Mouse (Mus musculus) limb, embryonic 10.5 days (tissue): ENCODE measurements around the gene Slc24a4. TPM values are rescaled to one million over a fixed set of nuclear protein-coding genes. Genes with fewer than 3 reads are reported as not detected.
A peak's percentile ranks its signal among the peaks of the same experiment; 100 is the strongest.

Experiments
- DNase-seq: peaks from one replicate; pipeline ENCODE4 v3.0.0-alpha.2; 2017; ENCODE audit warnings: low spot score
- H3K27ac ChIP-seq: fragments of 300-500 bp; sonication (generic); 2 replicates; pipeline ENCODE4 v1.5.1; 2016; ENCODE audit warnings: mild to moderate bottlenecking
- H3K27me3 ChIP-seq: fragments of 300-500 bp; sonication (generic); 2 replicates; pipeline ENCODE4 v1.6.1; 2016; ENCODE audit warnings: low read depth, mild to moderate bottlenecking; ENCODE audit not compliant: poor library complexity, severe bottlenecking
- H3K36me3 ChIP-seq: fragments of 300-500 bp; sonication (generic); 2 replicates; pipeline ENCODE4 v1.6.1; 2016; ENCODE audit warnings: mild to moderate bottlenecking, moderate library complexity
- H3K4me1 ChIP-seq: fragments of 300-500 bp; sonication (generic); 2 replicates; pipeline ENCODE4 v1.6.1; 2016
- H3K4me3 ChIP-seq: fragments of 300-500 bp; sonication (generic); 2 replicates; pipeline ENCODE4 v1.5.1; 2016; ENCODE audit warnings: mild to moderate bottlenecking, moderate library complexity
- H3K9me3 ChIP-seq: fragments of 300-500 bp; sonication (generic); replicated peaks from 2 replicates; pipeline ENCODE4 v1.6.1; 2016; ENCODE audit warnings: mild to moderate bottlenecking
- WGBS: fragments of 180-500 bp; shearing (Covaris S2); methylation state at CpG from one replicate; pipeline ENCODE4 v1.1.7; 2016; 5-methylcytosine and 5-hydroxymethylcytosine counted together
- polyA plus RNA-seq: library from polyadenylated mRNA; unstranded; fragments of >200 nt; fragmentation: Nextera tagmentation; extraction: Ambion mirVana; gene quantifications from 2 replicates; pipeline ENCODE4 v1.2.1, GENCODE M21; 2016

Gene Slc24a4
- polyA plus RNA-seq, 1 experiment from 2014 or later, result not detected

GRCm38 (mm10) chr12:102235551-102235950 is 107.0 kb downstream of the Slc24a4 start:
- H3K36me3 ChIP-seq, result no peaks in the 10 kb centered on the region
- 78% methylated on average over 3 of the region's 3 CpGs for WGBS
- no peak overlapping the region for H3K4me3 ChIP-seq
- no peak for DNase-seq
- H3K27me3 ChIP-seq, result no peaks in the 10 kb centered on the region
- no peak overlapping the region for H3K27ac ChIP-seq
- H3K4me1 ChIP-seq, result no peaks in the 10 kb centered on the region
- H3K9me3 ChIP-seq, result no peaks in the 10 kb centered on the region

GRCm38 (mm10) chr12:102236317-102236716 is 107.8 kb downstream of the Slc24a4 start:
- Histone ChIP-seq H3K27me3 (no peaks in the 10 kb centered on the region), H3K9me3 (no peaks in the 10 kb centered on the region), H3K27ac (no peak overlapping the region), H3K4me1 (no peaks in the 10 kb centered on the region), H3K4me3 (no peak overlapping the region), H3K36me3 (no peaks in the 10 kb centered on the region)
- 89% methylated on average over 6 of the region's 6 CpGs for WGBS
- no peak for DNase-seq

GRCm38 (mm10) chr12:102242076-102242722 is 113.7 kb downstream of the Slc24a4 start:
- H3K4me3 ChIP-seq, result no peak overlapping the region
- DNase-seq, result no peak
- no peak overlapping the region for H3K27ac ChIP-seq
- no peaks in the 10 kb centered on the region for H3K9me3 ChIP-seq
- peaks cover 6% of the 10 kb centered on the region; the same call in 1 of the 2 replicates for H3K4me1 ChIP-seq
- 69% methylated on average over 6 of the region's 6 CpGs for WGBS
- H3K36me3 ChIP-seq, result no peaks in the 10 kb centered on the region
- no peaks in the 10 kb centered on the region for H3K27me3 ChIP-seq

GRCm38 (mm10) chr12:102243915-102244314 is 115.4 kb downstream of the Slc24a4 start:
- Histone ChIP-seq H3K36me3 (no peaks in the 10 kb centered on the region), H3K27me3 (no peaks in the 10 kb centered on the region), H3K4me1 (peaks cover 6% of the 10 kb centered on the region; the same call in 1 of the 2 replicates), H3K27ac (no peak overlapping the region), H3K9me3 (no peaks in the 10 kb centered on the region), H3K4me3 (no peak overlapping the region)
- 50% methylated on average over 1 of the region's 1 CpGs for WGBS
- no peak for DNase-seq

- Histone ChIP-seq H3K9me3 (no peaks in the 10 kb centered on the region), H3K36me3 (no peaks in the 10 kb centered on the region), H3K27me3 (no peaks in the 10 kb centered on the region), H3K27ac (no peak overlapping the region), H3K4me3 (no peak overlapping the region), H3K4me1 (peaks cover 6% of the 10 kb centered on the region; the same call in 1 of the 2 replicates)
- no peak for DNase-seq
- 89% methylated on average over 5 of the region's 5 CpGs for WGBS
These were observed 117.7 kb downstream of the Slc24a4 start for GRCm38 (mm10) chr12:102246226-102246625.

- no peaks in the 10 kb centered on the region for H3K36me3 ChIP-seq
- H3K4me1 ChIP-seq, result no peaks in the 10 kb centered on the region
- no peaks in the 10 kb centered on the region for H3K9me3 ChIP-seq
- H3K4me3 ChIP-seq, result no peak overlapping the region
- WGBS, result 91% methylated on average over 6 of the region's 6 CpGs
- no peaks in the 10 kb centered on the region for H3K27me3 ChIP-seq
- no peak for DNase-seq
- no peak overlapping the region for H3K27ac ChIP-seq
These were observed 119.6 kb downstream of the Slc24a4 start for GRCm38 (mm10) chr12:102248104-102248503.

- DNase-seq, result no peak
- Histone ChIP-seq H3K4me3 (no peak overlapping the region), H3K36me3 (no peaks in the 10 kb centered on the region), H3K4me1 (no peaks in the 10 kb centered on the region), H3K27me3 (no peaks in the 10 kb centered on the region), H3K27ac (no peak overlapping the region), H3K9me3 (no peaks in the 10 kb centered on the region)
- WGBS, result 89% methylated on average over 4 of the region's 4 CpGs
These were observed 121.8 kb downstream of the Slc24a4 start for GRCm38 (mm10) chr12:102250316-102250715.

GRCm38 (mm10) chr12:102251070-102251469 is 122.5 kb downstream of the Slc24a4 start:
- WGBS, result 91% methylated on average over 3 of the region's 3 CpGs
- Histone ChIP-seq H3K4me3 (no peak overlapping the region), H3K9me3 (no peaks in the 10 kb centered on the region), H3K36me3 (no peaks in the 10 kb centered on the region), H3K4me1 (no peaks in the 10 kb centered on the region), H3K27me3 (no peaks in the 10 kb centered on the region), H3K27ac (no peak overlapping the region)
- no peak for DNase-seq

GRCm38 (mm10) chr12:102251985-102252384 is 123.5 kb downstream of the Slc24a4 start:
- no peaks in the 10 kb centered on the region for H3K9me3 ChIP-seq
- no peak for DNase-seq
- no peaks in the 10 kb centered on the region for H3K36me3 ChIP-seq
- H3K27me3 ChIP-seq, result no peaks in the 10 kb centered on the region
- H3K4me3 ChIP-seq, result no peak overlapping the region
- H3K27ac ChIP-seq, result no peak overlapping the region
- H3K4me1 ChIP-seq, result no peaks in the 10 kb centered on the region
- 73% methylated on average over 3 of the region's 3 CpGs for WGBS

GRCm38 (mm10) chr12:102252525-102252924 is 124.0 kb downstream of the Slc24a4 start:
- H3K27ac ChIP-seq, result no peak overlapping the region
- H3K27me3 ChIP-seq, result no peaks in the 10 kb centered on the region
- no peak for DNase-seq
- no peak overlapping the region for H3K4me3 ChIP-seq
- H3K9me3 ChIP-seq, result no peaks in the 10 kb centered on the region
- H3K4me1 ChIP-seq, result no peaks in the 10 kb centered on the region
- H3K36me3 ChIP-seq, result no peaks in the 10 kb centered on the region
- 82% methylated on average over 1 of the region's 1 CpGs for WGBS

- H3K36me3 ChIP-seq, result no peaks in the 10 kb centered on the region
- H3K27ac ChIP-seq, result no peak overlapping the region
- no peak for DNase-seq
- no peaks in the 10 kb centered on the region for H3K27me3 ChIP-seq
- H3K9me3 ChIP-seq, result no peaks in the 10 kb centered on the region
- H3K4me3 ChIP-seq, result no peak overlapping the region
- H3K4me1 ChIP-seq, result no peaks in the 10 kb centered on the region
These were observed 126.5 kb downstream of the Slc24a4 start for GRCm38 (mm10) chr12:102255012-102255411.

GRCm38 (mm10) chr12:102258522-102259112 is 130.1 kb downstream of the Slc24a4 start:
- no peaks in the 10 kb centered on the region for H3K9me3 ChIP-seq
- H3K27ac ChIP-seq, result no peak overlapping the region
- WGBS, result 79% methylated on average over 3 of the region's 3 CpGs
- peaks cover 17% of the 10 kb centered on the region for H3K4me1 ChIP-seq
- H3K4me3 ChIP-seq, result no peak overlapping the region
- DNase-seq, result no peak
- no peaks in the 10 kb centered on the region for H3K36me3 ChIP-seq
- no peaks in the 10 kb centered on the region for H3K27me3 ChIP-seq

GRCm38 (mm10) chr12:102261933-102262396 is 133.4 kb downstream of the Slc24a4 start:
- Histone ChIP-seq H3K9me3 (no peaks in the 10 kb centered on the region), H3K27me3 (no peaks in the 10 kb centered on the region), H3K4me1 (peaks cover 17% of the 10 kb centered on the region), H3K36me3 (no peaks in the 10 kb centered on the region), H3K27ac (peak overlapping the region; percentile 42), H3K4me3 (no peak overlapping the region)
- no peak for DNase-seq
- 37% methylated on average over 8 of the region's 8 CpGs for WGBS
